Mouse (Mus musculus) fat pad, adult 2 months (tissue): ENCODE data around the gene Mast4.

Experiments used
- DNase-seq: peaks from one replicate; pipeline ENCODE4 v3.0.0-alpha.2; 2011; ENCODE audit warnings: low read depth, low spot score; ENCODE audit errors: extremely low read depth

Mast4 gene

DNA sequence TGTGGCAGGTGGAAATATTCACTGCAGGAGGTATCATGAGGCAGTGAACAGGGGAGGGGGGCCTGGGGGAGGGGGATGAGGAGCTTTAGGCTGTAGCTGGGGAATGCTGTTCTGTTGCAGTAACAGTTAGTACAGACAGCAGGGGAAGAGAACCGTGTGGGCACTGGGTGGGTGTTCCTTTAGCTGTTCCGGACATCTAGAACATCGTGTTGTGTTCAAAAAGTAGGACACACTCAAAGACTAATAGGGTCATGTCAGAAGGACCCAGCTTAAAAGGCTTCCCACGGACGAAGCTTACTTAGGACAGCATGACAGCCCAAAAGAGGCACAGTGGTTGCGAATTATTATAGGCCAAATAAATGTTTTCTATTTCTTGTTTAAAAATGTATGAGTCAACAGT lies 393.8 kb downstream of the Mast4 start:
- no peak for DNase-seq

DNA sequence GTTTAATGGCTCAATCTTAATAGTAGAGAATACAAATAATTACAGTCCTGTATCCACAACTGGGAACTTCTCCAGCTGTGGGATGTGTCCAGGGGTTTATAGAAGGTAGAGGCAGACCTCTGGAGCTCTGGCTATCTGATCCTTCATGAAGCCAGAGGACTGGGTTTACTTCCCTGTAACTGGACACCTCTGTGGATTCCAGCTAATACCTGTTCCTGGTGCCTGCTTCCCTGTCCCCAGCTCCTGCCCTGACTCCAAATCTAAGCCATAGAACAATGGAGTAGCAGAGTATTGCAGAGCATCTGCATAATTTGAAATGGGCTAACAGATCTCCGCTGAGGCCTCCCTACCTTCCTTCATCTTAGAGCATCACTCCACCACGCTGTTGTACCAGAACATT lies 398.1 kb downstream of the Mast4 start:
- DNase-seq, result no peak

- DNase-seq, result no peak
These were observed 398.5 kb downstream of the Mast4 start for GRCm38 (mm10) chr13:102935788-102936187.

DNA sequence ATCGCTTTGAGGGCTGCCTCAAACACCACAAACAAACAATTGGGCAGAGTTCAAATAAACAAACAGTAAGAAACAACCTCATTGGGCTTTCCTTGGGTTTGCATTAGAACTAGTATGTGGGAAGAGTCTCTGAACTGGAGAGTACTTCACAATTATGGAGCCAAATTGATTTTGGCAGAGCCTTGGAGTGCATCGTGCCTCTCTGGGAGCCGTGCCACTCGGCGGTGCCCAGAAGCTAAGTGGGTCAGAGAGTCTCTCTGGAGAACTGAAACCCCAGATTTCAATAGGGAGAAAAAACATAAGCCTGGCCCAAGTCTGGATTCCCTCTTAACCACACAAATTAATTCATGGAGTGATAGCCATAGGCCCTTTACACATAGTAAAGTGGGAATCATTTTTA lies 400.6 kb downstream of the Mast4 start:
- DNase-seq, result peak; percentile 46

DNA sequence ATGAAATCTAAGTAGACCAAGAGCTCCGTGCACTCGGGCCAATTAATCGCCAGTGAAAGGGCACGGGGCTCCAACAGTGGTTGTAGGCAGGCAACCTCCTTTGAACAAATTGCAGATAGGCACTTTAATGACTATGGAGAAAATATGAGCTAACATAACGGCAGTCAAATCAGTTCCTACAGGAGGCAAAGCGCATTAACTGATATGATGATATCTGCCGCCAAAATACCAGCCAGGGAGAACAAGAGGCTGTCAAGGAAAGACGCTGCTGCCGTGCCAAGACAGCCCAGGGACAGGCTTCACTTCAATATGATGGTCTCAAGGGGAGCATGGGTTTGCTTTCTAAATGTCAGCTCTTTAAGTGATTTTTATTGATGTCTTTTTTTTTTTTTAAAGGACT lies 401.9 kb downstream of the Mast4 start:
- no peak for DNase-seq

- no peak for DNase-seq
These were observed 402.3 kb downstream of the Mast4 start for GRCm38 (mm10) chr13:102931951-102932350.

GRCm38 (mm10) chr13:102925844-102926598 lies 408.3 kb downstream of the Mast4 start:
- no peak for DNase-seq

- no peak for DNase-seq
These were observed 414.6 kb downstream of the Mast4 start for GRCm38 (mm10) chr13:102919741-102920140.

- DNase-seq, result no peak
These were observed 415.7 kb downstream of the Mast4 start for GRCm38 (mm10) chr13:102918616-102919015.

DNA sequence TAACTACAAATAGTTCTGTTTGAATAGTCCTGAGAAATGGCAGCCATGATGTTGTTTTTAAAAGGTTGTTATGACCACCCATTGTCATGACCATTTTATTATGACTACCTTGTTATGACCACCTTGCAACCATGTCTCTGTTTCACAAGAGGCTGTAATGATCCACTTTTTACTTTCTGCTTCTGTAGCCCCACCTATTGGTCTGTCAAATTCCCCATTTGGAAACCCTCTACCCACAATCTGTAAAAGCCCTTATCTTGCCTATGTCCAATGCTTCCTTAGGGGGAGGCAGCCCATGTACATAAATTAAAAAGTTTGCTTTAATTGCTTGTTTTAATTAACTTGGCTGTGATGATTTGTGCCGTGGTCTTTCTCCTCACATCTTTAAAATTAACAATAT lies 419.0 kb downstream of the Mast4 start:
- no peak for DNase-seq

DNA sequence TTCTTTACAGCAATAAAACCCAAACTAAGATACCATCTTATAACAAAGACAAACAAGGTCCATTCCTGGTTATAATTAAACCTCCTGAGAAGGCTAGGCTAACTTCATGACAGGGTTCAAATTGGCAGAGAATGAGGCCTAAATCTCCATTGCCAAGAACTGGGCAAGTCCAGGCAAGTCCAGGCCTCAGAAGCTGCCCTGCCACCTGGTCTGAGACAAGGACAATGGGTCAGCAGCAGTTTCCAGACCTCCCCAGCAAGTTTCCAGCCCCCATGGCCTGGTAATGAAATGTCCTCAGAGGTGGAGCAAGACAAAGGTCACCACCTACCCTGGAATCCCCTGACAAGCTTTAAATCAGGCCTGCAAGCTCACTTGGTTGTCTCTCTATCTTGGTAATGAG lies 419.5 kb downstream of the Mast4 start:
- DNase-seq, result no peak

DNA sequence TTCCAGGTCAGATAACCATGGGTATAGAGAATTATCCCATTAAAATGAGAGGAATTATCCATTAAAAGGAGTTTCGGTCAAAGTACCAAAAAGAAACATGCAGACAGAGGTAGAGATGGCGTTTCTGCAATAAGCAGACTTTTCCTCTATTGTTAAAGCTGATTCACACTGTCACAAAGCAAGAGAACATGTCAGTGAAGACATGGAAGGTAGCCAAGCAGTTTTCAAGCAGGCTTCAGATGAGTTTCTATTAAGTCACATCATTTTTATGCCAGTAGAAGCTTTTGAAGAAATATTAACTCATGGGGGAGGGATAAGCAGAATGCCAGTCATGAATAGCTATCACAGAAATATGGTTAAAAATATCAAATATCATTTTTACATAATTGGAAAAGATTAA lies 420.4 kb downstream of the Mast4 start:
- DNase-seq, result no peak

- DNase-seq, result no peak
These were observed 421.4 kb downstream of the Mast4 start for GRCm38 (mm10) chr13:102912867-102913266.

- DNase-seq, result no peak
These were observed 424.5 kb downstream of the Mast4 start for GRCm38 (mm10) chr13:102909654-102910418.

- no peak for DNase-seq
These were observed 427.7 kb downstream of the Mast4 start for GRCm38 (mm10) chr13:102906661-102907009.

DNA sequence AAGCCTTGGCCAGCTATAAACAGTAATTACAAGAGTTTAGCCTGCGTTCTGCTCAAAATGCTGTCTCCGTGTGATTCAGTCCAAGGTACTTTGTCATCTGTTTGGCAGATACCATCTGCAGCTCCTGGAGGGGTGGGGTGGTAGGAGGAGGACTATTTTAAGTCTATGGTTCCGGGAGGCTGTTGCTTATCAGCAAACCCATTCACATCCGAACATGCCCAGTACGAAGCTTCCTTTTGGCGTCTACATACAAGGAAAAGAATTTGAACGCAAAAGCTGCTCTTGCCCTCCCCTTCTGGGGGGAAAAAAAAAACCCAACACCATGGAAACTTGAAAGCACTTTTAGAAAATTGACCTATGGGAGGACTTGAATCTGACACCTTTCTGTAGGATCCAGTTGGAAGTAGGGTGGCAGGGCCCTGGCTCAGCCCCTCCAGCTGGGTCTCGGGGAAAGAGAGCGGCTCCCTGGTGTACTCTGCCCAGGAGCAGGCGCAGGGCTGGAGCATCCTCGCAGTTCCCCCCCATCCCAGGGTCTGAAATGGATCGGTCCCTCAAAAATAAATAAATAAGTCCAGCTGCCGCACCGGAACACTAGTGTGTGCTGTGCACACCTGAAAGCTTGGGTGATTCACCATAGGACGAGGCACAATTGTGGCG lies 428.2 kb downstream of the Mast4 start:
- no peak for DNase-seq

DNA sequence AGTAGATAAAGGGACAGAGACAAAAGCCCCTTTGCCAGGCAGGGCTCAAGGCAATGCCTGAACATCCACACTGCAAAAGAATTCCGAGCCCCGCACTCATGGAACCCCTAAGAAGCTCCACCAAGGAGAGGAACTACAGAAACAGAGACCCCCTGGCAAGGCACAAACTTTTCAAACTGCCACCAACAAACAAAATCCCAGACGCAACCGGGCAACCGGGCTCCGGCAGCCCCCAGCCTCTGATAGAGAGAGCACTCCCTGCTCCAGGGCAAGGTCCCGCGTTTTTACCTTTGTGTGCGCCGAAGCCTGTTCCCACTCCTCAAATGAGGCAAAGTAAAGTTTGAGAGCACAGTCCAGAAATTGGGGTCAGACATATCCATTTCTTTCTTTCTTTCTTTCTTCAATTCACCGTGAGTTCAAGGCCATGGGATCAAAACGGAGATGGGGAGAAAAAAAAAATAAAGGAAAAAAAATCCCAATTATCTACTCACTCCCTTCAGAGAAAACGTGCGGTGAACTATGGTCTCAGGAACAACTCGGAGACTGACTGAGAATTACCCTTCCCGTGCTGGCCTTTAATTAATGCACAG lies 428.8 kb downstream of the Mast4 start:
- no peak for DNase-seq

DNA sequence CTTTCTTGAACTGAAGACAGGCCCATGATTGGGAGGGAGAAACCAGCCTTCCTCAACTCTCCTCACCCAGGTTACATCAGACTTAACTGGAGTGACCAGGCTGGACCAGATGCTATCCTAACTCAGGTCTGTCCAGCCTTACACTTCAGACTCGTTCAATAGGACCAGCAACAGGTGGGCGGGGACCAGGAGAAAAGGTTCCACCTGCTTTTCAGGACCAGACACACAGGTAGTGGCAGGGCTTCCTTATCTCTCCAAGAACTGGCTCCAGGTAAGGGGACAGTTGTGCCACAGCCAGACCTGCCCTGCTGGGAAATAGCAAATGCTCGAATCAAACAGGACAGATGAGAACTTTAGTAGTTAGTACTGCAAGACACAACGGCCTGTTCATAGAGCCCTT lies 430.6 kb downstream of the Mast4 start:
- no peak for DNase-seq

DNA sequence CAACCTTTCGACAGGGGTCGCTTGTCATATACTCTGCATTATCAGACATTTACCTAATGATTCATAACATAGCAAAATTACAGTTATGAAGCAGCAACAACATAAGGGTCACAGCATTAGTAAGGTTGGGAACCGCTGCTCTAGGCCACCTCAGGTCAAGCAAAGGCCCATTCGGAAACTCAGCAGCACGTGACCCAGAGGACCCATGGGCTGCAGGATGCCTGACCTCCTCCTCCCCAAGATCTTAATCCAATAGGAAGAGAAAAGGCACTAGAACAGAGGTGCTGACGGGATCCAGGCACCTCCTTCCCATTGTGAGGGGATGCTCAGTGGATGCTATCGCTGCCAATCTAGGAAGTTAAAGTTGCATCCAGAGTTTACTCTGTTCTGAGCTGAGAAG lies 432.2 kb downstream of the Mast4 start:
- DNase-seq, result no peak

DNA sequence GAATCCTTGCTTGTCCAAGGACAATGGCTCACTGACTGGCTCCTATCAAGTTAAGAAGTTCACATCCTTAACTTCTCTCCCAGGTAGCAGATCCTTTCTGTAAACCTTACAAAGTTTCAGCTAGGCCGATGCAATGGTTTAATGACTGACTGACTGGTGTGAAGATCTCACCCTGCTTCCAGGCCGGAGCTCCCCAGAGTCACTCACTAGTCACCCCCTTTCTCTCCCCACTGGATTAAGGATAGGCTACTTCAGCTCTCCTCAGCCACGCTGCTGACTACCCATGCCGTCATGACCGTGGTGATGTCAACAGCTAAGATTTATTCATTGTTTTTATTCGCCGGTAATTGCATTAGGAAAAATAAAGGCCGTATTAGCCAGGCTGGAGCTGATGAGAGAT lies 433.8 kb downstream of the Mast4 start:
- no peak for DNase-seq

DNA sequence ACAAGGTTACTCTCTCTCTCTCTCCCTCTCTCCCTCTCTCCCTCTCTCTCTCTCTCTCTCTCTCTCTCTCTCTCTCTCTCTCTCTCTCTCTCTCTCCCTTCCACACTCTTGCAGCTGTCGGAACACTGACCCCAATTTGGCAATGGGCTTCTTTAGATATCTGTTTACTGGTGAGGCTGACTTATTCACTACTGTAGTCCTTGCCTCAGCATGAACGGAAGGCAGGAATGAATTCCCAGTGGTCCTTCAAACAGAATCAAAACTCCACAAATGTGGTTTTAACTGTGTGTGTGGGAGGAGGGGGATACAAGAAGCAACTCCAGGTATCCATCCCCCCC lies 434.2 kb downstream of the Mast4 start:
- DNase-seq, result no peak
